Mouse (Mus musculus): ENCODE results near the gene Vwa1. TPM values are rescaled to one million over a fixed set of nuclear protein-coding genes. Genes with fewer than 3 reads are reported as not detected.

Vwa1 gene
- polyA plus RNA-seq, 1 experiment from 2014 or later, result 0.25 TPM

DNA sequence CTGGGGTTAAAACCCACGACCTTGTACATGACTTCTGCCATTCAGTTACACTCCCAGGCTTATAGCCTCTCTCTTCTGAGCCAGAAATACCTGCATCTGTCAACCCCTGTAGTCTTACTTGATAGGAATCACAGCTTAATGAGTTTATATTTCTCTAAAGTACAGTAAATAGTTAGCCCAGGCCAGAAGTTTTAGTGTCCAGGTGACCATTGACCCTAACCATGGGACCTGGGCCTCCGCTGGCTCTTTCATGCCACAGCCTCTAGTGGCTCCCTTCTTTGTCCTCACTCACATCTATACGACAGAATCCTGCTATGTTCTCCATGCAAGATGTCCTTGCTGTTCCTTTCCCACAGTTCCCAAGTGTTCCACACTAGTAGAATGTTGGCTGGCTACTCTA lies 33.3 kb upstream of the Vwa1 start:
- Histone ChIP-seq H3K4me2 (ENCODE audit: low read depth, low read length) (no peak overlapping the region), H3K36me3 (replicated peaks; ENCODE audit: insufficient read depth, low read length) (peaks cover 52% of the 10 kb centered on the region), H3K9me3 (ENCODE audit: low read length) (no peaks in the 10 kb centered on the region), H3K4me1 (ENCODE audit: insufficient read depth) (peaks cover 23% of the 10 kb centered on the region), H3K9ac (replicated peaks) (no peak overlapping the region), H3K27ac (ENCODE audit: low read depth) (no peak overlapping the region), H3K27me3 (ENCODE audit: insufficient read depth, low read length) (no peaks in the 10 kb centered on the region), H3K4me3 (ENCODE audit: low read depth, low read length) (no peak overlapping the region)
- TF ChIP-seq CTCF (IDR thresholded peaks at IDR 0.05; ENCODE audit: low read depth), result no peak
- TF ChIP-seq EP300 (IDR thresholded peaks at IDR 0.05; ENCODE audit: low read depth), result no peak
- DNase-seq (no peak), ATAC-seq (no peak)
- 87% methylated on average over 3 of the region's 3 CpGs for WGBS (ENCODE audit: insufficient replicate concordance)

DNA sequence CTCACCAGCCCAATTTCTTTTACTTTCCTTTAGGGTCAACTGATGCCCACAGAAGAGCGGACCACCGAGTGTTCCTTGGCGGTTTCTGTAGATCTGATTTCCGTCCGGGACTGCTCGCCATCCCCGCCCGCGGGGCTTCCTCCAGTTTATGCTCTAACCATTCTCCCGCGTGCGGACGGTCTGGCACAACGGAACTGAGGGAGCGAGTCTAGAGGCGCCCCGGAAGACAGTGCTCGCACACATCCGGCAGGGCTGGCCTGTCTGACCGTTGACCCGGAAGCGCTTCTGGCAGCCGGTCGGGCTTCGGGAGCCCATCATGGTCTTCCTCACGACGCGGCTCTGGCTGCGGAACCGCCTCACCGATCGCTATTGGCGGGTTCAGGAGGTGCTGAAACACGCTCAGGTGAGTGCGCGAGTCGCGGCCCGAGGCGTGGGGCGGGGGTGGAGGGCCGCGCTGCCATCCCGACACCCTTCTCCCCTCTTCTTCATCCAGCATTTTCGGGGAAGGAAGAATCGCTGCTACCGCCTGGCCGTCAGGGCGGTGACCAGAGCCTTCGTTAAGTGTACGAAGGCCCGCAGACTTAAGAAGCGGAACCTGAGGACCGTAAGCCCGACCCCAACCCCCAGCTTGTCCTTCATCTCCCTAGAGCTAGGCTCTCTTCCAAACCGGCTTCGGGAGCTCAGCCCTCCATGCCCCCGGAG lies 29.0 kb upstream of the Vwa1 start:
- Histone ChIP-seq H3K36me3 (replicated peaks; ENCODE audit: insufficient read depth, low read length) (peaks cover 25% of the 10 kb centered on the region), H3K4me1 (ENCODE audit: insufficient read depth) (peaks cover 18% of the 10 kb centered on the region), H3K4me2 (ENCODE audit: low read depth, low read length) (peak overlapping the region; percentile 76), H3K9ac (replicated peaks) (peak overlapping the region; percentile 85), H3K27ac (ENCODE audit: low read depth) (peak overlapping the region; percentile 88), H3K4me3 (ENCODE audit: low read depth, low read length) (peak overlapping the region; percentile 90), H3K9me3 (ENCODE audit: low read length) (no peaks in the 10 kb centered on the region), H3K27me3 (ENCODE audit: insufficient read depth, low read length) (no peaks in the 10 kb centered on the region)
- DNase-seq, result peak; percentile 98
- TF ChIP-seq CTCF (IDR thresholded peaks at IDR 0.05; ENCODE audit: low read depth), result peak; percentile 27; the same call in 1 of the 2 replicates
- peak; percentile 75; the same call in 1 of the 2 replicates for TF ChIP-seq EP300 (IDR thresholded peaks at IDR 0.05; ENCODE audit: low read depth)
- WGBS (ENCODE audit: insufficient replicate concordance), result under 1% methylated on average over 57 of the region's 58 CpGs
- ATAC-seq, result peak; percentile 99

DNA sequence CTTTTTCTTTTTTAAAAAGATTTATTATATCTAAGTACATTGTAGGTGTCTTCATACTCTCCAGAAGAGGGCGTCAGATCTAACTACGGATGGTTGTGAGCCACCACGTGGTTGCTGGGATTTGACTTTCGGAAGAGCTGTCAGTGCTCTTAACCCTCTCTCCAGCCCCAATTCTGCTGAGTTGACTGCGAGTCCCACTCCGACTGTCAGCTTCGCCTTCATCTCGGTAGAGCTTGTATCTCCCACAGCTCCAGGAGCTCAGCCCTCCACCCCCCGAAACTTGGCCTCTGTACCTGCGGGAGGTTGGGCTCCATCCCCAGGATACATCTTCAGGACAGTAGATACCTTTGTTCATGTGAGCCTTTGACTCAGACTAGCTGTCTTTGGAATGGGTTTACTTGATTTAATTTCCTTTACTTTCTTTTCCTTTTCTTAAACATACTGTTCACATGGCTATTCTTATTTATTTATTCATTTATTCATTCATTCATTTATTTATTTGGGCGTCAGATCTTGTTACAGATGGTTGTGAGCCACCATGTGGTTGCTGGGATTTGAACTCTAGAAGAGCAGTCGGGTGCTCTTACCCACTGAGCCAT lies 28.3 kb upstream of the Vwa1 start, which contains the start of gene Mrpl20:
Mrpl20 (plus strand) TSS at position 138 of the 599 bp plus-strand sequence.
- H3K4me3 ChIP-seq (ENCODE audit: low read depth, low read length), result peak within 1 kb of the TSS; percentile 90
- DNase-seq (no peak), ATAC-seq (peak; percentile 54)
- no peaks in the 10 kb centered on the region for H3K27me3 ChIP-seq (ENCODE audit: insufficient read depth, low read length)
- no peaks in the 10 kb centered on the region for H3K9me3 ChIP-seq (ENCODE audit: low read length)
- peaks cover 18% of the 10 kb centered on the region for H3K4me1 ChIP-seq (ENCODE audit: insufficient read depth)
- H3K4me2 ChIP-seq (ENCODE audit: low read depth, low read length), result peak within 1 kb of the TSS; percentile 76
- WGBS (ENCODE audit: insufficient replicate concordance), result 11% methylated on average over 12 of the region's 12 CpGs
- H3K9ac ChIP-seq (replicated peaks), result peak within 1 kb of the TSS; percentile 85
- peaks cover 18% of the 10 kb centered on the region for H3K36me3 ChIP-seq (replicated peaks; ENCODE audit: insufficient read depth, low read length)
- peak; percentile 51 for TF ChIP-seq CTCF (IDR thresholded peaks at IDR 0.05; ENCODE audit: low read depth)
- TF ChIP-seq EP300 (IDR thresholded peaks at IDR 0.05; ENCODE audit: low read depth), result no peak
- H3K27ac ChIP-seq (ENCODE audit: low read depth), result peak within 1 kb of the TSS; percentile 88

DNA sequence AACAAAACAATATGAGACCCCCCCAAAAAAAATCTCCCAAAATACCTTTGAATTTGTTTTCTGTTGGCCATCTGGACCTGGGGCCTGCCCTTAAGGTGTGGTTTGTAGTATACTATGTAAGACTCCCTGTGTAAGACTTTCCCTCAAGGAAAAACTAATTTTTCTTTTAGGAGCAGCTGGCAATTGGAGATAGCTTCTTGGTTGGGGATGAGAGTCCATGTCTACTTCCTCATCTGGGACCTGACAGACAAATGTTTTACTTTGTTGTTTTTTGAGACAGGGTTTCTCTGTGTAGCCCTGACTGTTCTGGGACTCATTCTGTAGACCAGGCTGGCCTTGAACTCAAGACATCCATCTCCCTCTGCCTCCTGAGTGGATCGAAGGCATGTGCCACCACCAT lies 27.6 kb upstream of the Vwa1 start:
- H3K9ac ChIP-seq (replicated peaks), result no peak overlapping the region
- TF ChIP-seq EP300 (IDR thresholded peaks at IDR 0.05; ENCODE audit: low read depth) (no peak), CTCF (IDR thresholded peaks at IDR 0.05; ENCODE audit: low read depth) (no peak)
- ATAC-seq, result no peak
- peaks cover 11% of the 10 kb centered on the region for H3K36me3 ChIP-seq (replicated peaks; ENCODE audit: insufficient read depth, low read length)
- no peak overlapping the region for H3K4me2 ChIP-seq (ENCODE audit: low read depth, low read length)
- no peak overlapping the region for H3K4me3 ChIP-seq (ENCODE audit: low read depth, low read length)
- H3K4me1 ChIP-seq (ENCODE audit: insufficient read depth), result peaks cover 18% of the 10 kb centered on the region
- H3K9me3 ChIP-seq (ENCODE audit: low read length), result no peaks in the 10 kb centered on the region
- 80% methylated on average over 1 of the region's 1 CpGs for WGBS (ENCODE audit: insufficient replicate concordance)
- H3K27ac ChIP-seq (ENCODE audit: low read depth), result no peak overlapping the region
- DNase-seq, result no peak
- H3K27me3 ChIP-seq (ENCODE audit: insufficient read depth, low read length), result no peaks in the 10 kb centered on the region

- H3K4me1 ChIP-seq (ENCODE audit: insufficient read depth), result peaks cover 6% of the 10 kb centered on the region
- H3K27me3 ChIP-seq (ENCODE audit: insufficient read depth, low read length), result no peaks in the 10 kb centered on the region
- no peak overlapping the region for H3K4me2 ChIP-seq (ENCODE audit: low read depth, low read length)
- no peak overlapping the region for H3K9ac ChIP-seq (replicated peaks)
- WGBS (ENCODE audit: insufficient replicate concordance), result 67% methylated on average over 2 of the region's 2 CpGs
- no peaks in the 10 kb centered on the region for H3K9me3 ChIP-seq (ENCODE audit: low read length)
- ATAC-seq, result no peak
- no peak overlapping the region for H3K27ac ChIP-seq (ENCODE audit: low read depth)
- no peak for TF ChIP-seq CTCF (IDR thresholded peaks at IDR 0.05; ENCODE audit: low read depth)
- no peak for TF ChIP-seq EP300 (IDR thresholded peaks at IDR 0.05; ENCODE audit: low read depth)
- no peaks in the 10 kb centered on the region for H3K36me3 ChIP-seq (replicated peaks; ENCODE audit: insufficient read depth, low read length)
- no peak overlapping the region for H3K4me3 ChIP-seq (ENCODE audit: low read depth, low read length)
- no peak for DNase-seq
Observed at GRCm38 (mm10) chr4:155793730-155794129, 19.2 kb upstream of the Vwa1 start.

DNA sequence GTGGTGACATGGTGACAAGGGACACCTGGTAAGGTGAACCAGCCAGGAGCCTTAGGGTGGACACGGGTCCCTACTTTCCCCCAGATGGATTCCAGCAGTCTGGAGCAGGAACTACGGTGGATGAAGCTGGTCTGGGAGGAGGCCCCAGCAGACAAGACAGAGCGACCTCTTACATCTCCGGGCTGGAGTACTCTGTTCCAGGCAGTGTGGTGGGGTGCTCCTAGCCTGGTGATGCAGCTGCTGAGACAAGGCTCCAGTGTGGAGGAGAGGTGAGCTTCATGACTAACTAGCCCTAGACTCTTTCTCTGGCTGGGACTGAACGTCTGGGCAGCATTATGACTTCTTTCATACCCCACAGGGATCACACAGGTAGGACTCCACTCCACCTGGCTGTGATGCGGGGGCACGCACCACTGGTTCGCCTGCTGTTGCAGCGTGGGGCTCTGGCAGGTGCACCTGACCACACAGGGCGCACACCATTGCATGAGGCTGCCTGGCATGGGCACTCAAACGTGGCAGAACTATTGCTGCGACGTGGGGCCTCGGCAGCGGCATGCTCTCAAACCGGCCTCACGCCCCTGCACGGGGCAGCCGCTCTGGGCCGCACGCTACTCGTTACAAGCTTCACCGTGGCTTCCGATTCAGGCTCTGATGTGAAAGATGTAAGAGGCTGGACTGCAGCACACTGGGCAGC lies 16.9 kb upstream of the Vwa1 start:
- DNase-seq (no peak), ATAC-seq (no peak)
- Histone ChIP-seq H3K4me3 (ENCODE audit: low read depth, low read length) (no peak overlapping the region), H3K4me2 (ENCODE audit: low read depth, low read length) (no peak overlapping the region), H3K27ac (ENCODE audit: low read depth) (no peak overlapping the region), H3K9ac (replicated peaks) (no peak overlapping the region), H3K9me3 (ENCODE audit: low read length) (no peaks in the 10 kb centered on the region), H3K4me1 (ENCODE audit: insufficient read depth) (peaks cover 9% of the 10 kb centered on the region), H3K27me3 (ENCODE audit: insufficient read depth, low read length) (no peaks in the 10 kb centered on the region), H3K36me3 (replicated peaks; ENCODE audit: insufficient read depth, low read length) (no peaks in the 10 kb centered on the region)
- WGBS (ENCODE audit: insufficient replicate concordance), result 80% methylated on average over 24 of the region's 24 CpGs
- TF ChIP-seq EP300 (IDR thresholded peaks at IDR 0.05; ENCODE audit: low read depth), result no peak
- TF ChIP-seq CTCF (IDR thresholded peaks at IDR 0.05; ENCODE audit: low read depth), result no peak

Measured in liver, postnatal 0 days (tissue).